Mouse (Mus musculus): ENCODE measurements around the gene BC025920. TPM values are rescaled to one million over a fixed set of nuclear protein-coding genes. Genes with fewer than 3 reads are reported as not detected.
A peak's percentile ranks its signal among the peaks of the same experiment; 100 is the strongest.

Gene BC025920
- polyA plus RNA-seq, 1 experiment from 2014 or later: 0.89 TPM

GRCm38 (mm10) chr10:81583347-81583746, 22.7 kb upstream of the BC025920 start:
- no peak overlapping the region for H3K4me3 ChIP-seq (ENCODE audit: low read depth, low read length)
- H3K36me3 ChIP-seq (ENCODE audit: control insufficient read depth, insufficient read depth, low read length): no peaks in the 10 kb centered on the region
- no peak for DNase-seq (ENCODE audit: low spot score, missing footprints)
- no peak overlapping the region for H3K4me2 ChIP-seq
- ATAC-seq (ENCODE audit: low FRiP score): no peak
- no peaks in the 10 kb centered on the region for H3K9me3 ChIP-seq (ENCODE audit: control insufficient read depth, low read length)
- WGBS: 35% methylated on average over 6 of the region's 6 CpGs
- peaks cover 19% of the 10 kb centered on the region; the same call in 1 of the 2 replicates for H3K27me3 ChIP-seq (ENCODE audit: control insufficient read depth, insufficient read depth, low read length)
- peaks cover 4% of the 10 kb centered on the region for H3K4me1 ChIP-seq (ENCODE audit: control insufficient read depth, insufficient read depth, low read length)
- no peak overlapping the region for H3K9ac ChIP-seq (ENCODE audit: low read length)
- H3K27ac ChIP-seq (ENCODE audit: low read depth, low read length): no peak overlapping the region

GRCm38 (mm10) chr10:81588739-81589138, 17.3 kb upstream of the BC025920 start:
- Histone ChIP-seq H3K4me1 (ENCODE audit: control insufficient read depth, insufficient read depth, low read length) (no peaks in the 10 kb centered on the region), H3K36me3 (ENCODE audit: control insufficient read depth, insufficient read depth, low read length) (no peaks in the 10 kb centered on the region), H3K9ac (ENCODE audit: low read length) (no peak overlapping the region), H3K4me3 (ENCODE audit: low read depth, low read length) (no peak overlapping the region), H3K27ac (ENCODE audit: low read depth, low read length) (no peak overlapping the region), H3K9me3 (ENCODE audit: control insufficient read depth, low read length) (no peaks in the 10 kb centered on the region), H3K4me2 (no peak overlapping the region), H3K27me3 (ENCODE audit: control insufficient read depth, insufficient read depth, low read length) (peaks cover 7% of the 10 kb centered on the region; the same call in 1 of the 2 replicates)
- WGBS: 82% methylated on average over 7 of the region's 7 CpGs
- DNase-seq (ENCODE audit: low spot score, missing footprints): no peak
- no peak for ATAC-seq (ENCODE audit: low FRiP score)

GRCm38 (mm10) chr10:81591846-81592245, 14.2 kb upstream of the BC025920 start:
- Histone ChIP-seq H3K27ac (ENCODE audit: low read depth, low read length) (no peak overlapping the region), H3K27me3 (ENCODE audit: control insufficient read depth, insufficient read depth, low read length) (peaks cover 28% of the 10 kb centered on the region), H3K4me3 (ENCODE audit: low read depth, low read length) (no peak overlapping the region), H3K9ac (ENCODE audit: low read length) (no peak overlapping the region), H3K36me3 (ENCODE audit: control insufficient read depth, insufficient read depth, low read length) (no peaks in the 10 kb centered on the region), H3K4me2 (no peak overlapping the region), H3K9me3 (ENCODE audit: control insufficient read depth, low read length) (no peaks in the 10 kb centered on the region), H3K4me1 (ENCODE audit: control insufficient read depth, insufficient read depth, low read length) (peaks cover 15% of the 10 kb centered on the region)
- ATAC-seq (ENCODE audit: low FRiP score) (no peak), DNase-seq (ENCODE audit: low spot score, missing footprints) (no peak)
- WGBS: 76% methylated on average over 9 of the region's 9 CpGs

- 80% methylated on average over 7 of the region's 7 CpGs for WGBS
- no peak overlapping the region for H3K4me2 ChIP-seq
- no peak for ATAC-seq (ENCODE audit: low FRiP score)
- no peak for DNase-seq (ENCODE audit: low spot score, missing footprints)
- H3K9ac ChIP-seq (ENCODE audit: low read length): no peak overlapping the region
- H3K27ac ChIP-seq (ENCODE audit: low read depth, low read length): no peak overlapping the region
- H3K4me3 ChIP-seq (ENCODE audit: low read depth, low read length): no peak overlapping the region
- H3K36me3 ChIP-seq (ENCODE audit: control insufficient read depth, insufficient read depth, low read length): no peaks in the 10 kb centered on the region
- peaks cover 20% of the 10 kb centered on the region for H3K4me1 ChIP-seq (ENCODE audit: control insufficient read depth, insufficient read depth, low read length)
- H3K27me3 ChIP-seq (ENCODE audit: control insufficient read depth, insufficient read depth, low read length): peaks cover 30% of the 10 kb centered on the region
- H3K9me3 ChIP-seq (ENCODE audit: control insufficient read depth, low read length): no peaks in the 10 kb centered on the region
These were observed 13.4 kb upstream of the BC025920 start for GRCm38 (mm10) chr10:81592631-81593030.

- DNase-seq (ENCODE audit: low spot score, missing footprints): no peak
- Histone ChIP-seq H3K4me3 (ENCODE audit: low read depth, low read length) (no peak overlapping the region), H3K4me2 (no peak overlapping the region), H3K9ac (ENCODE audit: low read length) (no peak overlapping the region), H3K27ac (ENCODE audit: low read depth, low read length) (no peak overlapping the region), H3K9me3 (ENCODE audit: control insufficient read depth, low read length) (no peaks in the 10 kb centered on the region), H3K27me3 (ENCODE audit: control insufficient read depth, insufficient read depth, low read length) (peaks cover 35% of the 10 kb centered on the region), H3K4me1 (ENCODE audit: control insufficient read depth, insufficient read depth, low read length) (peaks cover 20% of the 10 kb centered on the region), H3K36me3 (ENCODE audit: control insufficient read depth, insufficient read depth, low read length) (no peaks in the 10 kb centered on the region)
- ATAC-seq (ENCODE audit: low FRiP score): no peak
- WGBS: 59% methylated on average over 4 of the region's 4 CpGs
These were observed 12.8 kb upstream of the BC025920 start for GRCm38 (mm10) chr10:81593223-81593622.

GRCm38 (mm10) chr10:81593935-81594334, 12.1 kb upstream of the BC025920 start:
- Histone ChIP-seq H3K36me3 (ENCODE audit: control insufficient read depth, insufficient read depth, low read length) (no peaks in the 10 kb centered on the region), H3K27me3 (ENCODE audit: control insufficient read depth, insufficient read depth, low read length) (peaks cover 41% of the 10 kb centered on the region), H3K9me3 (ENCODE audit: control insufficient read depth, low read length) (no peaks in the 10 kb centered on the region), H3K9ac (ENCODE audit: low read length) (no peak overlapping the region), H3K4me2 (no peak overlapping the region), H3K4me3 (ENCODE audit: low read depth, low read length) (no peak overlapping the region), H3K27ac (ENCODE audit: low read depth, low read length) (no peak overlapping the region), H3K4me1 (ENCODE audit: control insufficient read depth, insufficient read depth, low read length) (peaks cover 20% of the 10 kb centered on the region)
- no peak for DNase-seq (ENCODE audit: low spot score, missing footprints)
- WGBS: 81% methylated on average over 18 of the region's 18 CpGs
- ATAC-seq (ENCODE audit: low FRiP score): no peak

GRCm38 (mm10) chr10:81595599-81595998, 10.5 kb upstream of the BC025920 start:
- no peaks in the 10 kb centered on the region for H3K9me3 ChIP-seq (ENCODE audit: control insufficient read depth, low read length)
- H3K4me1 ChIP-seq (ENCODE audit: control insufficient read depth, insufficient read depth, low read length): peaks cover 22% of the 10 kb centered on the region
- H3K36me3 ChIP-seq (ENCODE audit: control insufficient read depth, insufficient read depth, low read length): no peaks in the 10 kb centered on the region
- no peak for DNase-seq (ENCODE audit: low spot score, missing footprints)
- H3K27me3 ChIP-seq (ENCODE audit: control insufficient read depth, insufficient read depth, low read length): peaks cover 50% of the 10 kb centered on the region
- no peak for ATAC-seq (ENCODE audit: low FRiP score)
- no peak overlapping the region for H3K4me3 ChIP-seq (ENCODE audit: low read depth, low read length)
- H3K27ac ChIP-seq (ENCODE audit: low read depth, low read length): no peak overlapping the region
- 46% methylated on average over 5 of the region's 5 CpGs for WGBS
- H3K4me2 ChIP-seq: no peak overlapping the region
- no peak overlapping the region for H3K9ac ChIP-seq (ENCODE audit: low read length)

- Histone ChIP-seq H3K4me3 (ENCODE audit: low read depth, low read length) (peak overlapping the region; percentile 11; the same call in 1 of the 2 replicates), H3K27ac (ENCODE audit: low read depth, low read length) (no peak overlapping the region), H3K4me2 (peak overlapping the region; percentile 28), H3K4me1 (ENCODE audit: control insufficient read depth, insufficient read depth, low read length) (peaks cover 31% of the 10 kb centered on the region), H3K36me3 (ENCODE audit: control insufficient read depth, insufficient read depth, low read length) (no peaks in the 10 kb centered on the region), H3K27me3 (ENCODE audit: control insufficient read depth, insufficient read depth, low read length) (peaks cover 55% of the 10 kb centered on the region), H3K9ac (ENCODE audit: low read length) (peak overlapping the region; percentile 32), H3K9me3 (ENCODE audit: control insufficient read depth, low read length) (no peaks in the 10 kb centered on the region)
- ATAC-seq (ENCODE audit: low FRiP score) (no peak), DNase-seq (ENCODE audit: low spot score, missing footprints) (no peak)
- under 1% methylated on average over 10 of the region's 10 CpGs for WGBS
These were observed 9.5 kb upstream of the BC025920 start for GRCm38 (mm10) chr10:81596611-81597010.

- no peak for DNase-seq (ENCODE audit: low spot score, missing footprints)
- Histone ChIP-seq H3K36me3 (ENCODE audit: control insufficient read depth, insufficient read depth, low read length) (no peaks in the 10 kb centered on the region), H3K27ac (ENCODE audit: low read depth, low read length) (no peak overlapping the region), H3K9me3 (ENCODE audit: control insufficient read depth, low read length) (no peaks in the 10 kb centered on the region), H3K4me1 (ENCODE audit: control insufficient read depth, insufficient read depth, low read length) (peaks cover 33% of the 10 kb centered on the region), H3K4me2 (peak overlapping the region; percentile 28), H3K9ac (ENCODE audit: low read length) (peak overlapping the region; percentile 32; the same call in 1 of the 2 replicates), H3K4me3 (ENCODE audit: low read depth, low read length) (no peak overlapping the region), H3K27me3 (ENCODE audit: control insufficient read depth, insufficient read depth, low read length) (peaks cover 59% of the 10 kb centered on the region)
- ATAC-seq (ENCODE audit: low FRiP score): no peak
- 13% methylated on average over 12 of the region's 12 CpGs for WGBS
These were observed 8.7 kb upstream of the BC025920 start for GRCm38 (mm10) chr10:81597137-81597950.

Data from midbrain, embryonic 11.5 days (tissue).